Comparison of ENCODE assay signal across 16 mouse cellular contexts in the genomic region with DNA sequence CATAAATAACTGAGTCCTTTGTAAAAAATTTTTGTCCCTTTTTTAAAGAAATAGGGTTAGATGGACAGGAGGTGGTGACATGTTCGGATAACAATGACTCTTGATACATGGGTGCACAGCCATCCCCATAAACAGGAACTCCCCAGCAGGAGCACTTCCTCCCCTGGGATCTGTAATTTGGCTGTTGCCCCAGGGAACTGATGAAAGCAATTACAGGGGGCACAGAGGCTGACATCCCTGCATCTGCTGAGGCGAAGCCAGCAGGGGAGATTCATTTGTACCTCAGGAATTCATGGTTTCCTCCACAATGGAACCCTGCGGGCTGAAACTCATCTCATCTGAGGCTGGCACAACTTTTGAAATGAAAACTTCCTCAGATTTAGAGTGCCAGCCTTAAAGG.
A peak's percentile ranks its signal among the peaks of the same experiment; 100 is the strongest.
DNase-seq lines count a peak whose midpoint lies in the region; ATAC-seq lines count a peak whose summit lies in the region.
"Had no signal": no experiment of that assay in that cellular context is flagged by ENCODE, and none has a peak within 500 bp of the region (broad histone marks: within the 10 kb centered on the region; RNA-seq: fewer than 3 reads in every experiment).

No protein-coding gene starts in this region.

- no peak overlapping the region for H3K4me3 ChIP-seq in kidney, embryonic 15.5 days (replicated peaks)
- H3K4me3 ChIP-seq: hindbrain, embryonic 15.5 days; layer of hippocampus, adult 2 months; liver, embryonic 13.5 days; midbrain, embryonic 13.5 days; neural tube, embryonic 12.5 days had no signal

- DNase-seq in adrenal gland, adult (ENCODE audit: inconsistent age in 2 of 2, low spot score in 1 of 2): peak; percentile 19 to 31
- no peak for DNase-seq in adrenal gland, adult 8-10 months
- peak; percentile 33 for DNase-seq in kidney, adult 18-20 months
- DNase-seq in heart, postnatal 14 days: peak; percentile 23 to 49
- peak; percentile 63 to 75 for DNase-seq in kidney, postnatal 25 days
- DNase-seq in thymus, postnatal 14 days: no peak
- DNase-seq in spleen, adult 18-20 months: no peak
- DNase-seq: cerebellum, postnatal 36 days; liver, embryonic 13.5 days; lung, postnatal 14 days; right cerebral cortex, adult 18-20 months had no signal

- ATAC-seq in kidney, embryonic 15.5 days (replicated peaks; ENCODE audit: low FRiP score): no peak
- ATAC-seq: midbrain, embryonic 13.5 days had no signal

- no peaks in the 10 kb centered on the region for H3K36me3 ChIP-seq in kidney, embryonic 15.5 days
- H3K36me3 ChIP-seq: hindbrain, embryonic 15.5 days; liver, embryonic 13.5 days; midbrain, embryonic 13.5 days; neural tube, embryonic 12.5 days had no signal

- peaks cover 11% of the 10 kb centered on the region for H3K4me1 ChIP-seq in kidney, embryonic 15.5 days
- H3K4me1 ChIP-seq: liver, embryonic 13.5 days had no signal

- no peaks in the 10 kb centered on the region for H3K9me3 ChIP-seq in kidney, embryonic 15.5 days (replicated peaks)
- H3K9me3 ChIP-seq: hindbrain, embryonic 15.5 days; liver, embryonic 13.5 days; midbrain, embryonic 13.5 days; neural tube, embryonic 12.5 days had no signal

- WGBS in kidney, embryonic 15.5 days: 19% methylated on average over 3 of the region's 3 CpGs

- no peak overlapping the region for H3K27ac ChIP-seq in kidney, embryonic 15.5 days
- H3K27ac ChIP-seq: hindbrain, embryonic 15.5 days; layer of hippocampus, adult 2 months; liver, embryonic 13.5 days; midbrain, embryonic 13.5 days; neural tube, embryonic 12.5 days had no signal

- intact Hi-C loops in heart, postnatal 14 days (cut with DNase I): no loop called here

- H3K9ac ChIP-seq in kidney, embryonic 15.5 days: no peak overlapping the region
- H3K9ac ChIP-seq: hindbrain, embryonic 15.5 days; liver, embryonic 13.5 days; midbrain, embryonic 13.5 days; neural tube, embryonic 12.5 days had no signal

- H3K27me3 ChIP-seq in kidney, embryonic 15.5 days: no peaks in the 10 kb centered on the region
- H3K27me3 ChIP-seq: hindbrain, embryonic 15.5 days; liver, embryonic 13.5 days; midbrain, embryonic 13.5 days; neural tube, embryonic 12.5 days had no signal

- H3K4me2 ChIP-seq in kidney, embryonic 15.5 days: no peak overlapping the region
- H3K4me2 ChIP-seq: hindbrain, embryonic 15.5 days; liver, embryonic 13.5 days; midbrain, embryonic 13.5 days; neural tube, embryonic 12.5 days had no signal

Comparison
In these comparisons a context has a peak if more than half of its experiments do, and no peak if none do; other contexts are left out.
1. DNase-seq: peak in adrenal gland, adult (2 of 2), kidney, adult 18-20 months (single experiment), heart, postnatal 14 days (2 of 2) and kidney, postnatal 25 days (2 of 2); none in adrenal gland, adult 8-10 months (single experiment), thymus, postnatal 14 days (single experiment) and spleen, adult 18-20 months (0 of 2).